Mouse (Mus musculus): ENCODE data around the gene Pkd2.

The Pkd2 gene

DNA sequence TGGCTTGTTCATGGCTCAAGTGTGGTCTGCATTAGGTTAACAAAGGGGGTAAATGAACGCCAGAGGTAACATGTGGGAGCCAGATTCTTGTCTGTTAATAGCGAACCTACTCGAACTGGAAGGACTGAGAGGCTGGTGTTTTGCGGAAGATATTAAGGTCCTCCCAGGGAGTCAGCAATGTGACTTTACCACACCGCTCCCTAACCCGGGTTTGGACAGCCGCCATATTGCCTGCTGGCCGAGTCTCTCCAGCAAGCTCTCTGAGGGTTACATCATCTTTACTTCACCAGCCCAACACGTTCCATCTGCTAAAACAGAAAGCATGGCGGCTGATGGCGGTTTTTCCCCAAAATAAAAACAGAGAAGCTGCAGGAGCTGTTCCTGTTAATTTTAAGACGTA lies 6.5 kb downstream of the Pkd2 start:
- no peak for DNase-seq (ENCODE audit: low spot score)

- DNase-seq (ENCODE audit: low spot score), result no peak
Observed at GRCm38 (mm10) chr5:104466816-104467215, 7.6 kb downstream of the Pkd2 start.

GRCm38 (mm10) chr5:104468586-104468985 lies 9.3 kb downstream of the Pkd2 start:
- DNase-seq (ENCODE audit: low spot score), result no peak

- no peak for DNase-seq (ENCODE audit: low spot score)
Observed at GRCm38 (mm10) chr5:104470981-104471391, 11.7 kb downstream of the Pkd2 start.

DNA sequence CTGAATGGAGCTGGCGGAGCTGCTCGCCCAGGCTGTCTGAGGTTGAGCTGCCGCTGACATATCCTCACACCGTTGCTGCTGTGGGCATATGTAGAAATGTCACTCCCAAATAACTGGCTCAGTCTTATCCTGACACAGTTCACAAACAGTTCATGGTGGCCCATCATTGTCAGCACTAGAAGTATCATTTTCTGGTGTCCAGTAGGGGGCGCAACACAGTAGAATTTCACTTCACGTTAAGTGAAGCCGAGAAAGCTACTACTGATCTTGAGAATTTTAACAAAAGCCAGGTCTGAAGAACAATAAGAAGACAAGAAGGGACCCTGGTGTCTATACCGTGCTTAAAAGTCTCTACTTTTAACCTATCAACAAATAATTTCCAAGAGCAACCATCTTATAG lies 13.1 kb downstream of the Pkd2 start:
- DNase-seq (ENCODE audit: low spot score), result no peak

GRCm38 (mm10) chr5:104480367-104480766 lies 21.1 kb downstream of the Pkd2 start:
- DNase-seq (ENCODE audit: low spot score), result no peak

- no peak for DNase-seq (ENCODE audit: low spot score)
Observed at GRCm38 (mm10) chr5:104482856-104483255, 23.6 kb downstream of the Pkd2 start.

DNA sequence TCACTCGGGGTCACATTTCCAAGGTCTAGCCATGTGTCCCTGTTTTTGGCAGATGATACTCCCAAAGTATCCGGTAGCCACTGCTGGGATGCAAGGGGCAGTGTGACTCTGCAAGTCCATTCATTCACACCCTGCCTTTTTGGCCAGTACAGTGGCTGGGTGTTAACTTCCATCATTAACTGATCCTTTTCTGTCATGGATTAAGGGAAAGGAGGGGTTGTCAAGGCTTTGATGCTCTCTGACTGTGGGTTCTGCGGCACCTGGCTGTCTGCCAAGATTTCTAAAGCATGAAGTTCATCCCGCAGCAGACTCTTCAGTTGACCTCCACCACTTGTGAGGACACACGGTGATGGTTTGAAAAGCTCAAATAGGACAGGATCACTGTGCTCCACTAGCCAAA lies 32.3 kb downstream of the Pkd2 start:
- DNase-seq (ENCODE audit: low spot score), result no peak

DNA sequence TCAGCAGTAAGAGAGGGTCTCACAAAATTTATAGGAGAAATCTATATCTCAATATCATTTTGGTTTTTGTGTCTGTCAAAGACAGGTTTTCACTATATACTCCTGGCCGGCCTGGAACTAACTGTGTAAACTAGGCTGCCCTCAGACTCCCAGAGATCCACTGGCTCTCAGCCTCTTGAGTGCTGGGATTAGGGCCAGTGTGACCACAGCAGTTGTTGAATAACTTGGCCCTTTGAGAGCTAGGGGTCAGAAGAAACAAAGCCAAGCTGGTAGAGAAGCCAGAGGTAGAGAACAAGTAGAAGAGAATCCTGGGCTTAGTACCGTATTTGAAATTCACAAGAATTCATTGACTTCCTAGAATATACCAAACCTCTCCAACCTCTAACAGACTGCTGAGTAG lies 45.6 kb downstream of the Pkd2 start:
- no peak for DNase-seq (ENCODE audit: low spot score)

GRCm38 (mm10) chr5:104507829-104508194 lies 48.6 kb downstream of the Pkd2 start:
- no peak for DNase-seq (ENCODE audit: low spot score)

- DNase-seq (ENCODE audit: low spot score), result peak; percentile 66
Observed at GRCm38 (mm10) chr5:104508195-104508891, 49.1 kb downstream of the Pkd2 start, which contains the start of gene BC005561. Gene BC005561, plus strand, starts transcription at chr5:104508352.

GRCm38 (mm10) chr5:104511211-104511610 lies 52.0 kb downstream of the Pkd2 start:
- DNase-seq (ENCODE audit: low spot score), result no peak

DNA sequence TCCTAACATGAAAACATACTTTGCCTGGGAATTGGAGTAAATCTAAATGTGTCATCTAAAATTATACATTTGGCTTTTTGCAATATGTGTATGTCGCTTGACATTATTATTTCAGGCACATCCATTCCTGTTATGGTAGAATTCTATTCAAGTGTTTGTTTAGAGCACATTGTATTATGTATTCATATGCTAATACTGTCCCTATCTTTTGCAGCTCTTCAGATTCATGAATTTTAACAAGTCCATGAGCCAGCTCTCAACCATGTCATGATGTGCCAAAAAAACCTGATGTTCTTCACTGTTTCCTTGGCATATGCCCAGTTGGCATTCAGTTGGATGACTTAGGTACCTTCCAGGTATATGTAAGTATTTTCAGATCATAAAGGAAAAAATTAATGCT lies 79.4 kb downstream of the Pkd2 start:
- no peak for DNase-seq (ENCODE audit: low spot score)

DNA sequence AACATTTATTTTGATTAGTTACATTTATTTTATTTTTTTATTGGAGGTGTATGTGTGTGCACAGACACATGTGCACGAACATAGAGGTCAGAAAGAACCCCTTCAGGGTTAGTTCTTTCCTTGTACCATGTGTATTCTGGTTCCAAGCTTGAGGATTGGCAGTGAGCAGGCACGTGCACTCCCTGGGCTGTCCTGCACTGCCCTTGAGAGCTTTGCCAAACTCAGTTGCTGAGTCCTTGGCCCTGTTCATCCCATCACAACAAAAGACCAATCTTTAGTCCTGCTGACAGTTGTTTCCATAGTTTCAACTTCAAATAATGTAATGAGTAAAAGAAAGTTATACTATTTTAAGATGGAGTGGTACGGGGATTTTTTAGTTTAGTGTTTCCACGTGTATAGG lies 80.1 kb downstream of the Pkd2 start:
- no peak for DNase-seq (ENCODE audit: low spot score)
